Mouse (Mus musculus) layer of hippocampus, postnatal 10 days (tissue): ENCODE data around the gene Uckl1. TPM values are rescaled to one million over a fixed set of nuclear protein-coding genes. Genes with fewer than 3 reads are reported as not detected.

Experiments
- DNase-seq, 2 experiments: peaks; one replicate each; pipeline ENCODE4 v3.0.0; 2021; ENCODE audit warnings: low spot score in 2 of 2
- microRNA-seq, 2 experiments: library from miRNA; unstranded; fragments of <30 nt; microRNA quantifications; one replicate each; pipeline ENCODE4 v1.2.0; 2021
- total RNA-seq, 2 experiments: library from RNA; stranded (reverse); gene quantifications; 2 replicates each; pipeline ENCODE4 v1.2.3; 2021

Gene Uckl1
- total RNA-seq, 2 experiments from 2014 or later: 40.4 to 44.3 TPM

DNA sequence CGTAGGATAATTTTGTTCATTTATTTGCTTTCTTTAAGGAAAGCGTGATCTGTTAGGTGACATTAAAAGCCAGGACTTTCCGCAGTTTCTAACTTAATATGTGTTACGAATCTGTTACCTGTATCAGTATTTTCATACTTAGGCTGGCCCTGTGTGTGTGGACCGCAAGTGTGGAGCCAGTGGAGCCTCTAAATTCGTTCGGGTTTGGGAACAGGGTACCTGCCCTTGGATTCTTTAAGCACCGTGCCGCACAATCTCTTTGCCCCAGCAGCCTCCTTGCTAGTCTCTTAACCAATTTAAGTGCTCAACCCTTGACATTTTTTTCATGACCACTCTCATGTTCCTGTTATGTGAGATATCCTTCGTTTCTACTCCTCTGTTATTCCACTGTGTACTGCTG lies 63.2 kb downstream of the Uckl1 start:
- DNase-seq: no peak

DNA sequence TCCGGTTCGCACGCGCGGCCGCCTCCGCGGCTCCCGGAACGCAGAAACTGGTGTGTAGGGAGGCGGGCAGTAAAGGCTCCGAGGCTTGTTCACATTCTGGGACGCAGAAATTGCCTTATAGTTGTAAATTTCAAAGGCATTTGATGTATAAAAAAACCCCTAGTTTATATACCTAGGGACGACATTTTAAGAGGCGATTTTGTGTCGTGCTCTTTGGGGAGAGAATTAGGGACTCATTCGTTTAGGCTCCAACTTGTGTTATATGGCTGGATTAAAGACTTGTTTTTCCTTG lies 63.8 kb downstream of the Uckl1 start:
- no peak for DNase-seq

DNA sequence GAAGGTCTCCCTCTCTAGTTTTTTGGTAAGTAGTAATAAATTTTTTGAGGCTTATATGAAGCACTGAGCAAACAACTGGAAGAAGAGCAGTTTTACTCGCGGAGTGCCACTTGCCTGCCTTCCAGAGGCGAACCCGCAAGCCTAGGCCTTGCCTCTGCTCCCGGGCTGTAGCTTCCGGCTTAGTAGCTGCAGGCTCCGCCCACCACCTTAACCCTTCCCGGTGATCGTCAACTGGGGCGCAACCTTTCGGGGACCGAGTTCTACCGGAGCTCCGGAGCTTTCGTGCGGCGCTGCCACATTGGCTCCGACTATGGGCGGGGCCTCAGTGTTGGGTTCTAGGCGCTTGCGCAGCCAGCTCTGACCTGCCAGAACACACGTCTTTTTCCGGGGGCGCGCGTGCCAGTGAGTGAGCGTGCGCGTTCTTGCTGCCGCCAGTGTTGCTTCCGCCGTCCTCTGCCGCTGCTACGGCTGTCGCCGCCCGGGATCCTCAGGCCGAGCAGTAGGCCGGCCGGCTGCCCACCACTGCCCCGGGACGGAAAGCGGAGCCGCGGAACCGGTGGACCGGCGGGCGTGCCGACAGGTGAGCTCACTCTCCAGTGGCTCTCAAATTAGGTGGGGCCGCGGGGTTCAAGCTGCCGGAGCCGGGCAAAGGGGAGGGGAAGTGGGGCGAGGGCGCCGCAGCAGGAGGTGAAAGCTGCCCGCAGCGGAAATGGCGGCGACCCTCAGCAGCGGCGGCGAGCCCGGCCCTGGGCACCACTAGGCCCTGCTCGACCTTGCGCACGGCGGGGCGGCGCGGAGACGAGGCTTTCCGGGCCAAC lies 64.4 kb downstream of the Uckl1 start, which contains the start of gene Dnajc5:
TSS of gene Dnajc5 (plus strand) at position 368 of the 818 bp plus-strand sequence.
- peak; percentile 96 to 97 for DNase-seq

DNA sequence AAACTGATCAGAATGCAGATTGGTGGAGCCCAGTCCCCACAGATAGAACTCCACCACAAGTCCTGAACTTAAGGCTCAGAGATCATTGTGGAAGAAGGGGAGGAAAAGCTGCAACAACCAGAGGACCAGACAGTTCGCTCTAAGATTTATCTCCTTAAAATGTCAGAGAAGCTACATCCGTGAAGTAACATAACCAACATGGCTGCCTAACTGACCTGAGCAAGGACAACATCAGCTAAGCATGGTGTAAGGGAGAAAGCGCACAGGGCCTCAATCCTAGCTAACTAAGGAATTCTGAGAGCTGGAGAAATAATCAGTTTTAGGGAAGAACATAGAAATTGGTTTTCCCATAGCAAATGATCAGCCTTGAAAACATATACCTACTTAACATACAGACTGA lies 65.5 kb downstream of the Uckl1 start:
- peak in 1 of 2 experiments; percentile 11 for DNase-seq

Small RNA genes within 50 kb of the gene (microRNA-seq; reads per million reads assigned to microRNA genes)
- 0 reads per million in 2 experiments for gene Mir7006

Other genes starting within 250 kb of the Uckl1 start
- gene Zgpat, start 220.0 kb downstream of the Uckl1 start, total RNA-seq: 10 to 100 TPM; 64.3 to 74.5 TPM
- gene Arfrp1, start 219.5 kb downstream of the Uckl1 start, total RNA-seq: 10 to 100 TPM; 35.4 to 40.8 TPM
- 10 to 100 TPM; 30.3 to 32.0 TPM for gene Lime1, start 204.8 kb downstream of the Uckl1 start, total RNA-seq
- 10 to 100 TPM; 14.7 to 17.5 TPM for gene Zbtb46, start 125.5 kb downstream of the Uckl1 start, total RNA-seq
- gene Abhd16b, start 91.7 kb downstream of the Uckl1 start, total RNA-seq: not detected
- gene Tpd52l2, start 87.8 kb downstream of the Uckl1 start, total RNA-seq: 10 to 100 TPM; 75.7 to 87.8 TPM
- 100 to 1,000 TPM; 253 to 296 TPM for gene Dnajc5, start 64.4 kb downstream of the Uckl1 start, total RNA-seq
- gene Prpf6, start 7.0 kb upstream of the Uckl1 start, total RNA-seq: 10 to 100 TPM; 52.8 to 53.2 TPM
- gene Zfp512b, start 7.9 kb upstream of the Uckl1 start, total RNA-seq: 100 to 1,000 TPM; 134 to 158 TPM
- 10 to 100 TPM; 20.9 to 21.7 TPM for gene Samd10, start 14.3 kb upstream of the Uckl1 start, total RNA-seq
- gene Gm29797, start 72.1 kb upstream of the Uckl1 start, total RNA-seq: not detected
- 10 to 100 TPM; 18.1 to 20.2 TPM for gene Sox18, start 86.7 kb upstream of the Uckl1 start, total RNA-seq
- 10 to 100 TPM; 49.9 to 58.4 TPM for gene Tcea2, start 95.4 kb upstream of the Uckl1 start, total RNA-seq
- gene Rgs19, start 109.1 kb upstream of the Uckl1 start, total RNA-seq: 10 to 100 TPM; 55.1 to 59.7 TPM
- not detected for gene Lkaaear1, start 113.5 kb upstream of the Uckl1 start, total RNA-seq
- gene Oprl1, start 130.1 kb upstream of the Uckl1 start, total RNA-seq: 10 to 100 TPM; 52.9 to 62.8 TPM
- 10 to 100 TPM; 38.0 to 46.5 TPM for gene Myt1, start 178.4 kb upstream of the Uckl1 start, total RNA-seq